Comparison of ENCODE assay signal across 8 mouse cellular contexts in the genomic region with DNA sequence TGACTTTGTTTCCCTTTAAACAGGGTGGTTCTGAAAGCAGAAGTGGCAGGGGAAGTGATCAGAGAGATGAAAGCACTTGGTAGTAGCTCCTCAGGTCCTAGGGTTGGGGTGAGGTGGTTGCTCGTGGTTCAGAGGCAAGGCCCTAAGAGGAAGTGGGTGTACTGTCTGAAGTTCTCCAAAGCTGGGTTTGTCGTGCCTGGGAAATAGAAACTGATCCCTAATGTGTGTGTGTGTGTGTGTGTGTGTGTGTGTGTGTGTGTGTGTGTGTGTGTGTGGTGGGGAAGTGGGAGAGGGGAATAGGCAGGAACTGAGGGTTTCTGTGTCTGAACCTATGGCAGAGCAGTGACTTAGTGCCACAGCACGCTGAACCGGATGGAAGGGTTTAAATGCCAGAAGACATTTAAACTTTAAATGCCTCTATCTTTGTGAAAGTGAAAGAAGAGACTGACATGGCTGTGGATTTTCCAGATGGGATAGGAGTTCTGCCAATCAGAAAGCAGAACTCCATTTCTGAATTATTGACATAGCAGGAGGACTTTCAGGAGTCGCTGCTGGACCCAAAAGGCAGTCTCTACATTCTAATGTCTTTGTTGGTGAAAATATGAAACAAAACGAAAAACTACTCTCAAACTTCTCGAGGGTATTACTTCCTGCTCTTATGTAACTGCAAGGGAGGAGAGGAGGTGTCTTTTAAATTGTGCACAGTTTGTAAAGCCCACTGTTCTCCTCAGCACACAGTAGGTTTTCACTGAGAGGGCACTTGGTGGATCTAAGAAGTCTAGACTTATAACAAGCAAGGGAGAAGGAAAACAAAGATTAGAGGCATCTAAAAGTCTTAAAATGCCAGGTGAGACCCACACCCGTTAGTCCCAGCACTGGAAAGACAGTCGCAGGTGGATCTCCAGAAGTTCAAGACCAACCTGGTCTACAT. TPM values are rescaled to one million over a fixed set of nuclear protein-coding genes. Genes with fewer than 3 reads are reported as not detected.
DNase-seq lines count a peak whose midpoint lies in the region; ATAC-seq and TF ChIP-seq lines count a peak whose summit lies in the region.

No protein-coding gene starts in this region.

- no peak for TF ChIP-seq POLR2A in testis, adult 2 months (IDR thresholded peaks at IDR 0.05; ENCODE audit: control insufficient read depth, low read depth, low read length)

- H3K4me2 ChIP-seq in kidney, embryonic 14.5 days (replicated peaks; ENCODE audit: low read depth, low read length) = peak overlapping the region; percentile 31; the same call in 1 of the 2 replicates

- DNase-seq in testis, postnatal 14 days (ENCODE audit: low spot score) = no peak
- DNase-seq in thymus, postnatal 4 days = peak; percentile 64
- DNase-seq in ovary, postnatal 10 days (ENCODE audit: low spot score) = no peak
- no peak for DNase-seq in urinary bladder, postnatal 36 days (ENCODE audit: low spot score in 2 of 2)
- no peak for DNase-seq in layer of hippocampus, adult 18-20 months (ENCODE audit: low spot score in 2 of 2)

- peak overlapping the region; percentile 33; the same call in 1 of the 2 replicates for H3K27ac ChIP-seq in testis, adult 2 months (ENCODE audit: control insufficient read depth, insufficient read depth, low read depth, low read length)
- no peak overlapping the region for H3K27ac ChIP-seq in kidney, embryonic 14.5 days (ENCODE audit: low read depth, low read length)

- TF ChIP-seq CTCF in testis, adult 2 months (IDR thresholded peaks at IDR 0.05; ENCODE audit: control insufficient read depth, insufficient read depth, insufficient replicate concordance, low read depth, low read length) = no peak

- no peaks in the 10 kb centered on the region for H3K36me3 ChIP-seq in testis, adult 2 months (ENCODE audit: control insufficient read depth, insufficient read depth, low read length)
- no peaks in the 10 kb centered on the region for H3K36me3 ChIP-seq in kidney, embryonic 14.5 days (ENCODE audit: control insufficient read depth, insufficient read depth, low read length)
- no peaks in the 10 kb centered on the region for H3K36me3 ChIP-seq in megakaryocyte, embryonic 14.5 days (replicated peaks; ENCODE audit: low read length)

- ATAC-seq in kidney, embryonic 14.5 days (ENCODE audit: low FRiP score, low TSS enrichment) = no peak

- no peak overlapping the region for H3K9ac ChIP-seq in kidney, embryonic 14.5 days (ENCODE audit: low read depth, low read length)

- peak overlapping the region; percentile 71 for H3K4me3 ChIP-seq in testis, adult 2 months (ENCODE audit: control insufficient read depth, low read depth, low read length)
- peak overlapping the region; percentile 18; the same call in 1 of the 2 replicates for H3K4me3 ChIP-seq in kidney, embryonic 14.5 days (ENCODE audit: low read length)
- peak overlapping the region; percentile 90 for H3K4me3 ChIP-seq in megakaryocyte, embryonic 14.5 days (replicated peaks)

- H3K4me1 ChIP-seq in testis, adult 2 months (ENCODE audit: control insufficient read depth, insufficient read depth, low read length) = peaks cover 10% of the 10 kb centered on the region
- H3K4me1 ChIP-seq in kidney, embryonic 14.5 days (ENCODE audit: control insufficient read depth, insufficient read depth, low read length) = no peaks in the 10 kb centered on the region
- H3K4me1 ChIP-seq in megakaryocyte, embryonic 14.5 days = peaks cover 23% of the 10 kb centered on the region

- H3K27me3 ChIP-seq in testis, adult 2 months (ENCODE audit: control insufficient read depth, insufficient read depth, low read length) = peaks cover 3% of the 10 kb centered on the region; the same call in 1 of the 2 replicates
- peaks cover 21% of the 10 kb centered on the region for H3K27me3 ChIP-seq in kidney, embryonic 14.5 days (ENCODE audit: control insufficient read depth, insufficient read depth, low read length)
- peaks cover 77% of the 10 kb centered on the region for H3K27me3 ChIP-seq in megakaryocyte, embryonic 14.5 days (replicated peaks)

- no peaks in the 10 kb centered on the region for H3K9me3 ChIP-seq in kidney, embryonic 14.5 days (ENCODE audit: control insufficient read depth, low read length)
- 0 out of 2 replicates have a peak, but pooled peaks cover 2% of the 10 kb centered on the region for H3K9me3 ChIP-seq in megakaryocyte, embryonic 14.5 days

- 62% methylated on average over 9 of the region's 9 CpGs for WGBS in kidney, embryonic 14.5 days

RNA-seq across cellular contexts. Expression of a gene that starts 1.7 kb away (rescaled TPM):
- polyA plus RNA-seq in testis, adult 2 months (2012; rRNA removed) = 1.7 and 3.5 TPM in 2 replicates
- polyA plus RNA-seq in kidney, embryonic 14.5 days (2014; fragmentation: Nextera tagmentation; extraction: Ambion mirVana) = 6.0 and 8.0 TPM in 2 replicates
- polyA plus RNA-seq in megakaryocyte, embryonic 14.5 days (2012; ENCODE audit: insufficient read depth, low replicate concordance) = 1.5 TPM in 1 of 2 replicates, not detected in the other
- total RNA-seq in layer of hippocampus, adult 18-20 months (2021) = 1 to 10 TPM; 2.9 to 3.4 TPM

RNA-seq across cellular contexts. Expression of a gene that starts 38.8 kb away (rescaled TPM):
- 0.07 and 0.11 TPM in 2 replicates for polyA plus RNA-seq in testis, adult 2 months (2012; rRNA removed)
- 11.6 and 18.6 TPM in 2 replicates for polyA plus RNA-seq in kidney, embryonic 14.5 days (2014; fragmentation: Nextera tagmentation; extraction: Ambion mirVana)
- polyA plus RNA-seq in megakaryocyte, embryonic 14.5 days (2012; ENCODE audit: insufficient read depth, low replicate concordance) = 1.9 TPM in 1 of 2 replicates, not detected in the other
- under 1 TPM; 0.10 to 0.36 TPM for total RNA-seq in layer of hippocampus, adult 18-20 months (2021)

RNA-seq across cellular contexts. Expression of a gene that starts 42.5 kb away (rescaled TPM):
- polyA plus RNA-seq in testis, adult 2 months (2012; rRNA removed) = 3.3 and 7.2 TPM in 2 replicates
- 2.4 and 2.5 TPM in 2 replicates for polyA plus RNA-seq in kidney, embryonic 14.5 days (2014; fragmentation: Nextera tagmentation; extraction: Ambion mirVana)
- not detected in 2 replicates for polyA plus RNA-seq in megakaryocyte, embryonic 14.5 days (2012; ENCODE audit: insufficient read depth, low replicate concordance)
- 1 to 10 TPM in 1 of 2 experiments, under 1 TPM in 1; 0.79 to 1.1 TPM for total RNA-seq in layer of hippocampus, adult 18-20 months (2021)

RNA-seq across cellular contexts. Expression of a gene that starts 44.7 kb away (rescaled TPM):
- polyA plus RNA-seq in testis, adult 2 months (2012; rRNA removed) = 9.6 and 9.7 TPM in 2 replicates
- polyA plus RNA-seq in kidney, embryonic 14.5 days (2014; fragmentation: Nextera tagmentation; extraction: Ambion mirVana) = 32.2 and 33.7 TPM in 2 replicates
- 24.4 and 25.1 TPM in 2 replicates for polyA plus RNA-seq in megakaryocyte, embryonic 14.5 days (2012; ENCODE audit: insufficient read depth, low replicate concordance)
- 10 to 100 TPM; 33.6 to 37.6 TPM for total RNA-seq in layer of hippocampus, adult 18-20 months (2021)

Comparison
In these comparisons a context has a peak if more than half of its experiments do, and no peak if none do; other contexts are left out.
1. H3K4me3 ChIP-seq: peak in every context shown above with its lines; median percentile 90 in megakaryocyte, embryonic 14.5 days; 71 in testis, adult 2 months; 18 in kidney, embryonic 14.5 days.